Mouse (Mus musculus) adrenal gland, adult 18-20 months (tissue): ENCODE results near the gene Slc38a6. TPM values are rescaled to one million over a fixed set of nuclear protein-coding genes. Genes with fewer than 3 reads are reported as not detected.

ENCODE experiments used
- DNase-seq, 2 experiments: peaks; one replicate each; pipeline ENCODE4 v3.0.0; 2021 to 2022; ENCODE audit warnings: low spot score in 2 of 2
- total RNA-seq, 2 experiments: library from RNA; stranded (reverse); gene quantifications; 1 replicate in 1 of 2; 2 replicates in 1 of 2; pipeline ENCODE4 v1.2.3; 2021

The Slc38a6 gene
- total RNA-seq, 2 experiments from 2014 or later: 4.9 to 6.0 TPM

GRCm38 (mm10) chr12:73317706-73318686 is 31.4 kb downstream of the Slc38a6 start:
- no peak for DNase-seq

- DNase-seq: no peak
Observed at GRCm38 (mm10) chr12:73324180-73324586, 37.6 kb downstream of the Slc38a6 start.

- DNase-seq: no peak
Observed at GRCm38 (mm10) chr12:73324742-73325141, 38.2 kb downstream of the Slc38a6 start.

GRCm38 (mm10) chr12:73325181-73325580 is 38.6 kb downstream of the Slc38a6 start:
- no peak for DNase-seq

- no peak for DNase-seq
Observed at GRCm38 (mm10) chr12:73325617-73326016, 39.0 kb downstream of the Slc38a6 start.

GRCm38 (mm10) chr12:73327381-73327780 is 40.8 kb downstream of the Slc38a6 start:
- DNase-seq: no peak

GRCm38 (mm10) chr12:73328448-73329167 is 42.0 kb downstream of the Slc38a6 start:
- no peak for DNase-seq

- no peak for DNase-seq
Observed at GRCm38 (mm10) chr12:73330236-73330635, 43.7 kb downstream of the Slc38a6 start.

GRCm38 (mm10) chr12:73332701-73333100 is 46.1 kb downstream of the Slc38a6 start:
- DNase-seq: no peak

GRCm38 (mm10) chr12:73334051-73334551 is 47.5 kb downstream of the Slc38a6 start:
- no peak for DNase-seq

GRCm38 (mm10) chr12:73337127-73337526 is 50.5 kb downstream of the Slc38a6 start:
- DNase-seq: no peak

GRCm38 (mm10) chr12:73340642-73341293 is 54.2 kb downstream of the Slc38a6 start:
- no peak for DNase-seq

- DNase-seq: no peak
Observed at GRCm38 (mm10) chr12:73341703-73342663, 55.4 kb downstream of the Slc38a6 start.

GRCm38 (mm10) chr12:73344300-73344699 is 57.7 kb downstream of the Slc38a6 start:
- DNase-seq: no peak

GRCm38 (mm10) chr12:73345157-73345556 is 58.6 kb downstream of the Slc38a6 start:
- no peak for DNase-seq

GRCm38 (mm10) chr12:73347202-73347601 is 60.6 kb downstream of the Slc38a6 start:
- DNase-seq: no peak

GRCm38 (mm10) chr12:73350466-73350865 is 63.9 kb downstream of the Slc38a6 start:
- no peak for DNase-seq

- no peak for DNase-seq
Observed at GRCm38 (mm10) chr12:73350982-73351381, 64.4 kb downstream of the Slc38a6 start.

- DNase-seq: no peak
Observed at GRCm38 (mm10) chr12:73351746-73352145, 65.2 kb downstream of the Slc38a6 start.

- DNase-seq: no peak
Observed at GRCm38 (mm10) chr12:73353362-73353761, 66.8 kb downstream of the Slc38a6 start.
